Mouse (Mus musculus): ENCODE data around the gene Gsap.

DNA sequence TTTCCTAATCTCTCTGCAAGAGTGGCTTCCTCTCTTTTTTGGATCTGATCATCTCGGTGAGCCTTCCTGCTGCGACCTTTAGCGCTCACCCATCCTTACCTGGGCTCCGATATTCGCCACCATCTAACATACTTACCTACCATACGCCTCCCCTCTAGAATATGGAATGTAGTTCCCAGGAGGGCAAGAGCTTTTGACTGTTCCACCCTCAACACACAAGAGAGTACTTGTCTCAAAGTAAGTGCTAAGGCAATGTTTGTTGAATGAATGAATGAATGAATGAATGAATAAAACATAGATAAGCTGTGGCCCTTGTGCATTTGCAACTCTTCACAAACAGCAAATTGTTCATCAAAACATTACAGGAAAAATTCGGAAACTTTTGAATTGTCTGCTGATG, 43.0 kb upstream of the Gsap start:
- no peak for TF ChIP-seq CTCF (IDR thresholded peaks at IDR 0.05)
- TF ChIP-seq EP300 (IDR thresholded peaks at IDR 0.05), result peak; percentile 88

Data from lung, postnatal 0 days (tissue).